Mouse (Mus musculus): ENCODE measurements around the gene Krt26.

Krt26 gene
- long read RNA-seq, experiment 1 = 0 reads
- long read RNA-seq, experiment 2 = 0 reads

DNA sequence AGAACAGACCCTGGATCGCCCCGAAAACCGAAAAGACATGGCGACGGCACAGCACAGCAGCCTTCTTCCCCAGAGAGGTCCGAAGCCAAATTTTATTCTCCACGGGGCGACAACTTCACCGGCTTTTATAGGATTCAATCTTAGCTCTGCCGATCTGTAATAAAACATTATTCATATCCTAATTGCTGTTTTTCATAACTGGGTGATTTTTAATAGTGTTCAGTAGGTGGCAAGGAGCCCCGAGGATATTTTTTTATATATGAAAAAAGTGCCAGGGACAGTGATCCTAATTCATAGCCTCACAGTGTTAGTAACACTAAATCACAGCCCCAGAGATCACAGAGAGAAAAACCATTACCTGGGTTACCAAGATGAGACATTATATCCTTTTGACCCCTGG lies at the start of gene Krt26:
Gene Krt26, minus strand, starts transcription at position 101 of the 400 bp plus-strand sequence.
- intact Hi-C loops (cut with DNase I) = no loop called here

GRCm38 (mm10) chr11:99385813-99386721 lies 48.3 kb upstream of the Krt26 start:
- intact Hi-C loops (cut with DNase I) = no loop called here

GRCm38 (mm10) chr11:99379568-99379967 lies 41.8 kb upstream of the Krt26 start:
- intact Hi-C loops (cut with DNase I) = loop anchor here (2.0 to 5.0 kb wide), 2 partner anchors 83 to 918 kb away; no protein-coding TSS in a partner anchor

DNA sequence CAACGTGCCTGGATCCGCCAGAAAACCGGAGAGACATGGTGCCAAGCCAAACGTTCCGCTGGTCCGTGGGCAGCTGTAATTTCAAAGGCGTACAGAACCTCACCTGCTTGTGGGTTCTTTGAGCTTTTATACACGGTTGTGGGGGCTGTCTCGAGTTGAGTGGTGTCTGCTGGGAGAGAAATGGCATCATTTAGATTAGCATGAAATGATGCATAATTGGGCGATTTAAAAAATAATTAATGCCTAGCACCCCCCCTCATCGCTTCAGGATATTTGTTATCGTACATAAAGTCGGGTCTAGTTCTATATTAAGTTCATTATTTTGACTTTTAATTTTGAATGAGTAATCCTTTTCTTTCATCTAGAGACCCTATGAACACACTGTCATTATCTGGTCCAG lies 37.0 kb upstream of the Krt26 start, which contains the start of gene Krt28:
Gene Krt28, minus strand, starts transcription at position 101 of the 400 bp plus-strand sequence.
- intact Hi-C loops (cut with DNase I) = loop anchor here (5.0 kb wide), 1 partner anchor 922 kb away; no protein-coding TSS in a partner anchor

DNA sequence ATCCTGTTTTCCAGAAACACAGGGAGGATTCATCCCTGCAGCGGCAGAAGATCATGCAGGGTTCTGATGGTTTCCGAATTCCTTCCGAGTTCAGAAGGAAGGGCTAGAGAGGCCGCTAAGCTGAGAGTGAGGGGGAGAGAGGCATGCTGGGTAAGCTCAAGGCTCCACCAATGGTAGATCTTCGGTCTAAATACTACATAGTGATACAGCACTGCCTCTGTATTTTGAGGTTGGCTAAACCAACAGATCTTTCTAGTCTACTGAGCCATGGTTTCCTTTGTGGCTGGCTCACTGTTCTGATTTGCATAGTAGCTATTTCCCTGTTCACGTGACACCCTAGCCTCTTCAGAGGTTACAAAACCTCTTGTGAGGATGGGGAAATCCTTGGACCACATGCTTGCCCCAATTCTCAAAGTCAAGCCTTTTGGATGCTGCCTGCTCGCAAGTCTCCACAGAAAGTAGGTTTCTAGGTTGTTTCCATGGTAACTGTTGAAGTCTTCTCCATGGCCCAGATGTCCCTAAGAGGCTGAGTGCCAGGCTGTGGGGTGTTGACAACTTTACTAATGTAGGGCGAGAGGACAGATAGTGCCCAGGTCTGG lies 32.2 kb upstream of the Krt26 start:
- intact Hi-C loops (cut with DNase I) = loop anchor here (5.0 kb wide), 1 partner anchor 58 kb away; no protein-coding TSS in a partner anchor

GRCm38 (mm10) chr11:99369229-99369628 lies 31.5 kb upstream of the Krt26 start:
- intact Hi-C loops (cut with DNase I) = loop anchor here (5.0 kb wide), 1 partner anchor 57 kb away; no protein-coding TSS in a partner anchor

- intact Hi-C loops (cut with DNase I) = loop anchor here (5.0 kb wide), 1 partner anchor 54 kb away; no protein-coding TSS in a partner anchor
These were observed 29.0 kb upstream of the Krt26 start for GRCm38 (mm10) chr11:99366791-99367190.

DNA sequence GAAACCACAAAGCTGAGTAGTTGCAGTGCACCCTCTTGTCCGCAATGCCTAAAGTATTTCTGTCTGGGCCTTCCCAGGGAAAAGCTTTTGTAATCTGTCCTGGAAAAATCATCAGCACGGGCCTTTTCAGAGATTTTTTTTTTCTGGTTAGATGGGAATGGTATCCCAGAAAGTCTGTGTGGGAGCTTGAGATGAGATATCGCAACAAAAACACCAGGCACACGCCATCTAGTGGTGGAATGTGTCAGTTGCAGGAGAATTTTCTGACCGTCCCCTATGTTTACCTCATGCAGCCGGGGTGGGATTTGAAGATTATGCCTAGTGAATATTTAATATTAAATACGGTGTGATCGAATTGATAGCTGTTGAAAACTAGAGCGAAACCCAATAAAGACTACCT lies 26.6 kb upstream of the Krt26 start:
- intact Hi-C loops (cut with DNase I) = no loop called here

DNA sequence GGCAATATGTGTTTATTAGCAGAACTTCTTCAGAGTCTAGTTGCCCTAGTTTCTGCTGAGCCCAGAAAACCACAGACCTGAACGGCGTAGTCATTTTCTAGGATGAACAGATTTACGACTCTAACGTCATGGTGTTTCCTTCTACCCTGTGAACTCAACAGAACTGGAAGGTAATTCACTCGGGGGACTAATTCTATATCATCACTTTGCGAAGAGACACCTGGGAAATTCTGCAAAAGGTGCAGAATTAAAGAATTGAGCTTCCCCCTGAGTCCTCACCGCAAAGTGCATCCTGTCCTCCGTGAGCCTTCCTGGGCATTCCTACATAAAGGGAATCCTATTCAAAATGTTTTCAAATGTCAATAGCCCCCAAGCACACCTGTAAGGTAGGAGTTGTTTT lies 23.7 kb upstream of the Krt26 start:
- intact Hi-C loops (cut with DNase I) = no loop called here

- intact Hi-C loops (cut with DNase I) = no loop called here
These were observed 13.2 kb upstream of the Krt26 start, which contains the start of gene Krt27 for GRCm38 (mm10) chr11:99351004-99351403. Gene Krt27 (minus strand): TSS chr11:99351104.

DNA sequence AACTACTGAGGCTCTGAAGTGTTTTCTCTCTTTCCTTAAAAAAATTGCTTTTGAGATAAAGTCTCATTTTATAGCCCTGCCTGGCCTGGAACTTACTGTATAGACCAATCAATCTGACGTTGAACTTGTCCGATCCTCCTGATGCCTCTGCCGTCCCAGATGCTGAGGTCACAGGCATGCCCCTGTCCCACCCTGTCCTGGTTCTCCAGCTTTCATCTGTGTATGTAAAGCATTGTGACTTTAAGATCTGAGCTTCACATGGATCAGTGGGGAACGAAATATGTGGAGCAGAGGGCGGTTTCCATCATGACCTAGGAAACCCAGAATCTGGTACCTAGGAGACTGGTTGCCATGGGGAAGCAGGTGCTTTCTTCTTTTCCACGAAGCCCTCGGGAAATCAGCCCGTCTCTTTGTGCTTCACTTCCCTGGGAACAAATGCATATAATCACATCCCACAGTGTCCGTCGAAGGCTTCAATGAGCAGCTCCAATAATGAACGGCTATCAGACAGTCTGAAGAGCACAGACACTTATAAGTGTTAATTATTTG lies 1.6 kb upstream of the Krt26 start:
- intact Hi-C loops (cut with DNase I) = no loop called here

GRCm38 (mm10) chr11:99333426-99333825 lies 4.3 kb downstream of the Krt26 start:
- intact Hi-C loops (cut with DNase I) = no loop called here

- intact Hi-C loops (cut with DNase I) = no loop called here
These were observed 8.1 kb downstream of the Krt26 start for GRCm38 (mm10) chr11:99329655-99330054.

GRCm38 (mm10) chr11:99322851-99323250 lies 14.9 kb downstream of the Krt26 start, which contains the start of gene Krt25:
Gene Krt25 (minus strand): TSS chr11:99322951.
- intact Hi-C loops (cut with DNase I) = no loop called here

DNA sequence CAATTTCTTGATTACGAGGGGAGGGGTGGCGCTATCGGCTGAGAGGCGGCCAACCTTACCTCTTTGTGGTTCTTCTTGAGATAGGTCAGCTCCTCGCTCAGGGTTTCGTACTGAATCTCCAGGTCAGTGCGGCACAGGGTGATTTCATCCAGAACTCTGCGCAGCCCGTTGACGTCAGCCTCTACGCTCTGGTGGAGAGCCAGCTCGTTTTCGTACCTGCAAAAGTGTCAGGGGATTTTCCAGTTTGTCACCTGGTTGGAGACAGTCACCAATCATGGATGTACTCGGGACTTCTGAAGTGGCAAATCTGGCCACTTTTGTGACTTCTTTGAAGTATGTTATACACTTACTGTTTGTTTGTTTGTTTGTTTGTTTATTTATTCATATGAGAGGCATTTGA lies 16.7 kb downstream of the Krt26 start:
- intact Hi-C loops (cut with DNase I) = no loop called here

- intact Hi-C loops (cut with DNase I) = no loop called here
These were observed 18.6 kb downstream of the Krt26 start for GRCm38 (mm10) chr11:99319127-99319526.

DNA sequence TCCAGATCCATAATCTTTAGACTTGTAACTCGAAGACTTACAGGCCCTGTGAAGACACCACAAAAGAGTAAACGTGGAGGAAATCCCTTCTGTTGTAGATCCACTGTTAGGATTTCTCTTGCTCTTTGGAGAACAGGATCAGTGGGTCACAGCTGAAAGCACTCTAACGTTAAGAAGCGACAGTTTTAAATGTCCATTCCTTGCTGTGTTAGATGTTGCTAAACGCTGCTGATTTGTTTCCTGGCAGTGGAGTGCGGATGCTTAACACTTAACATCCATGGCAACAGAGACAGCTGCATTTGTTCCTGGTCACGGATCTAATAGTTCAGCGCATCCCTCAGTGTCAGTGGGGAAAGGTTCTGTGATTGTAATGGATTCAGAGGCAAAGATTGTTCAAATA lies 21.2 kb downstream of the Krt26 start:
- intact Hi-C loops (cut with DNase I) = no loop called here

- intact Hi-C loops (cut with DNase I) = loop anchor here (5.0 kb wide), 1 partner anchor 53 kb away; no protein-coding TSS in a partner anchor
These were observed 23.2 kb downstream of the Krt26 start for GRCm38 (mm10) chr11:99314594-99314993.

- intact Hi-C loops (cut with DNase I) = loop anchor here (5.0 kb wide), 1 partner anchor 56 kb away; no protein-coding TSS in a partner anchor
These were observed 26.9 kb downstream of the Krt26 start for GRCm38 (mm10) chr11:99310882-99311281.

DNA sequence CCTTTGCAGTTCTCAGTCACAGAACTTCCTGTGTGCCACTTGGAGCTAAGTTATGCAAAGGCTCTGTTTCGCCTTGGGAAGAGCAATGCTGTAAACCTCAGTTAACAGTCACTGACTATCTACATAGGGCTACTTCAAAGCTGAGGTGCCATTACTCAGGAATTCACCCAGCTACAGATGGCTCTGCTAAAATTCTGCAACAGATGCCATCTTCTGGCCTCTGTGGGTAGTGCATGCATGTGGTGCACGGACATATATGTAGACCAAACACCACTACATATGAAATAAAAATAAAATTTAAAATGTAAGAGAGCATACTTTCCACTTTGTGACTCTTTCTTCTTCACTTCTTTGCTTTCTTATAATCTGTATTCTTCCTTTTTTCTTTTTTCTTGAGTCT lies 30.2 kb downstream of the Krt26 start:
- intact Hi-C loops (cut with DNase I) = loop anchor here (5.0 kb wide), 1 partner anchor 115 kb away; no protein-coding TSS in a partner anchor

GRCm38 (mm10) chr11:99295039-99295438 lies 42.7 kb downstream of the Krt26 start:
- intact Hi-C loops (cut with DNase I) = loop anchor here (2.0 kb wide), 1 partner anchor 46 kb away; no protein-coding TSS in a partner anchor
